In the genomic region with DNA sequence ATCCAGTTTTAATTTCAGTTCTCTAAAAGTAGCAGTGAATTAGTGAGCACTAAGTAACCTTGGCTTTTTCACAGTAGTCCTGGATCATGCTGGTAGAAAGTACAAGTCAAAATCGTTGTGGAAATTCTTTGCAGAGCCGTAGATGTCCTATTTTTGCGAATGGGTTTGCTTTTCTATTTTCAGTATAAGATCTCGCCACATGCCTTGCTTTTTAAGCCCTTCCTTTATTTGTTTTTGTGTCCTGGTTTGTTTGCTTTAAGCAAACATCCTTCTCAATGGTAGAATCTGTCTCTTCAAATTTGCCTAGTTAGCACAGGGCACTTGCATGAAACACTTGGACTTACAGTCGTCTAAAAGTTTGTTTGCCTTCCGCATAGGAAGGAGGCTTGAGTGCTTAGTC, we compare ENCODE assay signal across 10 mouse cellular contexts. TPM values are rescaled to one million over a fixed set of nuclear protein-coding genes. Genes with fewer than 3 reads are reported as not detected.
A peak's percentile ranks its signal among the peaks of the same experiment; 100 is the strongest.
DNase-seq lines count a peak whose midpoint lies in the region; ATAC-seq lines count a peak whose summit lies in the region.
"Had no signal": no experiment of that assay in that cellular context is flagged by ENCODE, and none has a peak within 500 bp of the region (broad histone marks: within the 10 kb centered on the region; RNA-seq: fewer than 3 reads in every experiment).

No protein-coding gene starts in this region.

- intact Hi-C loops in heart, postnatal 36 days (cut with DNase I), result loop anchor here (10.0 kb wide), 2 partner anchors 571 to 639 kb away; partner anchors contain the start of genes Dars and Mgat5

- H3K27me3 ChIP-seq in heart, embryonic 15.5 days, result no peaks in the 10 kb centered on the region
- no peaks in the 10 kb centered on the region for H3K27me3 ChIP-seq in embryonic facial prominence, embryonic 10.5 days (replicated peaks; ENCODE audit: low read depth, poor library complexity, severe bottlenecking)
- no peaks in the 10 kb centered on the region for H3K27me3 ChIP-seq in intestine, embryonic 15.5 days (replicated peaks)
- H3K27me3 ChIP-seq in midbrain, embryonic 15.5 days (replicated peaks), result no peaks in the 10 kb centered on the region

- H3K9ac ChIP-seq in heart, embryonic 15.5 days, result peak overlapping the region; percentile 22; the same call in 1 of the 2 replicates
- no peak overlapping the region for H3K9ac ChIP-seq in intestine, embryonic 15.5 days
- no peak overlapping the region for H3K9ac ChIP-seq in midbrain, embryonic 15.5 days

- H3K36me3 ChIP-seq in heart, embryonic 15.5 days, result no peaks in the 10 kb centered on the region
- peaks cover 28% of the 10 kb centered on the region for H3K36me3 ChIP-seq in embryonic facial prominence, embryonic 10.5 days (replicated peaks)
- H3K36me3 ChIP-seq in intestine, embryonic 15.5 days, result no peaks in the 10 kb centered on the region
- H3K36me3 ChIP-seq in midbrain, embryonic 15.5 days (replicated peaks), result no peaks in the 10 kb centered on the region

- peak overlapping the region; percentile 18; the same call in 1 of the 2 replicates for H3K4me3 ChIP-seq in heart, embryonic 15.5 days
- H3K4me3 ChIP-seq in embryonic facial prominence, embryonic 10.5 days, result peak overlapping the region; percentile 96
- no peak overlapping the region; the same call in 1 of the 2 replicates for H3K4me3 ChIP-seq in intestine, embryonic 15.5 days (replicated peaks)
- peak overlapping the region; percentile 10; the same call in 1 of the 2 replicates for H3K4me3 ChIP-seq in midbrain, embryonic 15.5 days

- WGBS in heart, embryonic 15.5 days, result 35% methylated on average over 6 of the region's 6 CpGs
- 69% methylated on average over 6 of the region's 6 CpGs for WGBS in embryonic facial prominence, embryonic 10.5 days
- WGBS in intestine, embryonic 15.5 days, result 40% methylated on average over 6 of the region's 6 CpGs
- 57% methylated on average over 6 of the region's 6 CpGs for WGBS in midbrain, embryonic 15.5 days

- no peak overlapping the region; the same call in 1 of the 2 replicates for H3K27ac ChIP-seq in heart, embryonic 15.5 days
- no peak overlapping the region for H3K27ac ChIP-seq in embryonic facial prominence, embryonic 10.5 days (replicated peaks)
- no peak overlapping the region for H3K27ac ChIP-seq in intestine, embryonic 15.5 days
- H3K27ac ChIP-seq in midbrain, embryonic 15.5 days, result no peak overlapping the region

- no peaks in the 10 kb centered on the region for H3K9me3 ChIP-seq in heart, embryonic 15.5 days (replicated peaks)
- no peaks in the 10 kb centered on the region for H3K9me3 ChIP-seq in embryonic facial prominence, embryonic 10.5 days
- H3K9me3 ChIP-seq in intestine, embryonic 15.5 days, result no peaks in the 10 kb centered on the region
- H3K9me3 ChIP-seq in midbrain, embryonic 15.5 days, result no peaks in the 10 kb centered on the region

- DNase-seq in heart, postnatal 36 days, result no peak
- DNase-seq in embryonic facial prominence, embryonic 10.5 days (ENCODE audit: low spot score), result no peak
- DNase-seq in natural killer cell, adult 2 months (ENCODE audit: low spot score in 2 of 2), result no peak
- DNase-seq: cerebellum, postnatal 10 days had no signal

- no peak for ATAC-seq in heart, embryonic 15.5 days (replicated peaks; ENCODE audit: insufficient number of reproducible peaks, insufficient read depth, low FRiP score, low read depth)
- ATAC-seq in intestine, embryonic 15.5 days, result no peak
- no peak for ATAC-seq in midbrain, embryonic 15.5 days (replicated peaks)
- ATAC-seq in frontal cortex, adult (ENCODE audit: low TSS enrichment), result no peak
- no peak for ATAC-seq in megakaryocyte progenitor cell, adult 5-6 weeks (replicated peaks; ENCODE audit: poor library complexity)

- H3K4me2 ChIP-seq in heart, embryonic 15.5 days, result peak overlapping the region; percentile 35
- peak overlapping the region; percentile 35 for H3K4me2 ChIP-seq in intestine, embryonic 15.5 days (replicated peaks)
- peak overlapping the region; percentile 79 for H3K4me2 ChIP-seq in midbrain, embryonic 15.5 days

- H3K4me1 ChIP-seq in heart, embryonic 15.5 days (replicated peaks), result peaks cover 47% of the 10 kb centered on the region
- H3K4me1 ChIP-seq in embryonic facial prominence, embryonic 10.5 days, result peaks cover 27% of the 10 kb centered on the region
- H3K4me1 ChIP-seq in intestine, embryonic 15.5 days (replicated peaks), result no peaks in the 10 kb centered on the region
- H3K4me1 ChIP-seq in midbrain, embryonic 15.5 days, result peaks cover 44% of the 10 kb centered on the region

RNA-seq across cellular contexts. Expression of gene Ccnt2, which starts 2.3 kb away (rescaled TPM):
- 59.9 and 62.5 TPM in 2 replicates for polyA plus RNA-seq in heart, embryonic 15.5 days (2015; fragmentation: Nextera tagmentation; extraction: Ambion mirVana)
- 10 to 100 TPM; 20.9 to 26.6 TPM for total RNA-seq in heart, postnatal 36 days (2021)
- 98.0 and 102 TPM in 2 replicates for polyA plus RNA-seq in embryonic facial prominence, embryonic 10.5 days (2016; fragmentation: Nextera tagmentation; extraction: Ambion mirVana)
- 57.1 and 57.7 TPM in 2 replicates for polyA plus RNA-seq in intestine, embryonic 15.5 days (2015; fragmentation: Nextera tagmentation; extraction: Ambion mirVana)
- polyA plus RNA-seq in midbrain, embryonic 15.5 days (2015; fragmentation: Nextera tagmentation; extraction: Ambion mirVana), result 94.8 and 117 TPM in 2 replicates
- 30.7 and 32.9 TPM in 2 replicates for total RNA-seq in megakaryocyte progenitor cell, adult 5-6 weeks (2015)
- total RNA-seq in megakaryocyte progenitor cell, adult 5-6 weeks (2017), result 36.4 and 48.2 TPM in 2 replicates

RNA-seq across cellular contexts. Expression of gene Acmsd, which starts 47.0 kb away (rescaled TPM):
- 0.35 and 0.51 TPM in 2 replicates for polyA plus RNA-seq in heart, embryonic 15.5 days (2015; fragmentation: Nextera tagmentation; extraction: Ambion mirVana)
- under 1 TPM; 0.24 to 0.28 TPM for total RNA-seq in heart, postnatal 36 days (2021)
- polyA plus RNA-seq in embryonic facial prominence, embryonic 10.5 days (2016; fragmentation: Nextera tagmentation; extraction: Ambion mirVana), result 0.11 and 0.22 TPM in 2 replicates
- 0.15 and 0.28 TPM in 2 replicates for polyA plus RNA-seq in intestine, embryonic 15.5 days (2015; fragmentation: Nextera tagmentation; extraction: Ambion mirVana)
- 0.08 and 0.13 TPM in 2 replicates for polyA plus RNA-seq in midbrain, embryonic 15.5 days (2015; fragmentation: Nextera tagmentation; extraction: Ambion mirVana)
- 0.64 and 2.4 TPM in 2 replicates for total RNA-seq in megakaryocyte progenitor cell, adult 5-6 weeks (2015)
- 1.4 and 1.8 TPM in 2 replicates for total RNA-seq in megakaryocyte progenitor cell, adult 5-6 weeks (2017)
- polyA plus RNA-seq: thymus, postnatal 0 days had no signal
